In genomic region chr1:23382461-23382805, GRCm38 (mm10) we compare ENCODE assay signal across 8 mouse cellular contexts. TPM values are rescaled to one million over a fixed set of nuclear protein-coding genes. Genes with fewer than 3 reads are reported as not detected.
DNase-seq lines count a peak whose midpoint lies in the region; ATAC-seq and TF ChIP-seq lines count a peak whose summit lies in the region.

No protein-coding gene starts in this region.

- peak; percentile 5; the same call in 1 of the 2 replicates for ATAC-seq in heart, postnatal 0 days (ENCODE audit: insufficient read depth, low read depth)
- no peak for ATAC-seq in midbrain, embryonic 11.5 days (ENCODE audit: low FRiP score)

- peak overlapping the region; percentile 85 for H3K9ac ChIP-seq in heart, postnatal 0 days (replicated peaks; ENCODE audit: low read depth, low read length)
- H3K9ac ChIP-seq in midbrain, embryonic 11.5 days (ENCODE audit: low read length), result peak overlapping the region; percentile 83

- peaks cover 6% of the 10 kb centered on the region; the same call in 1 of the 2 replicates for H3K4me1 ChIP-seq in heart, postnatal 0 days (ENCODE audit: control insufficient read depth, insufficient read depth)
- H3K4me1 ChIP-seq in midbrain, embryonic 11.5 days (ENCODE audit: control insufficient read depth, insufficient read depth, low read length), result peaks cover 10% of the 10 kb centered on the region; the same call in 1 of the 2 replicates

- H3K9me3 ChIP-seq in heart, postnatal 0 days (replicated peaks; ENCODE audit: control insufficient read depth, low read length), result no peaks in the 10 kb centered on the region
- no peaks in the 10 kb centered on the region for H3K9me3 ChIP-seq in midbrain, embryonic 11.5 days (ENCODE audit: control insufficient read depth, low read length)

- no peak for TF ChIP-seq CTCF in heart, postnatal 0 days (IDR thresholded peaks at IDR 0.05; ENCODE audit: low read depth)

- peak overlapping the region; percentile 78 for H3K4me3 ChIP-seq in heart, postnatal 0 days (ENCODE audit: low read depth, low read length)
- peak overlapping the region; percentile 74 for H3K4me3 ChIP-seq in midbrain, embryonic 11.5 days (ENCODE audit: low read depth, low read length)

- no peaks in the 10 kb centered on the region for H3K36me3 ChIP-seq in heart, postnatal 0 days (replicated peaks; ENCODE audit: control insufficient read depth, insufficient read depth, low read length)
- H3K36me3 ChIP-seq in midbrain, embryonic 11.5 days (ENCODE audit: control insufficient read depth, insufficient read depth, low read length), result no peaks in the 10 kb centered on the region

- WGBS in heart, postnatal 0 days, result under 1% methylated on average over 21 of the region's 21 CpGs
- WGBS in midbrain, embryonic 11.5 days, result under 1% methylated on average over 15 of the region's 21 CpGs

- no peaks in the 10 kb centered on the region for H3K27me3 ChIP-seq in heart, postnatal 0 days (ENCODE audit: control insufficient read depth, insufficient read depth, low read length)
- peaks cover 2% of the 10 kb centered on the region; the same call in 1 of the 2 replicates for H3K27me3 ChIP-seq in midbrain, embryonic 11.5 days (ENCODE audit: control insufficient read depth, insufficient read depth, low read length)

- peak overlapping the region; percentile 88 for H3K27ac ChIP-seq in heart, postnatal 0 days (ENCODE audit: low read depth)
- peak overlapping the region; percentile 40; the same call in 1 of the 2 replicates for H3K27ac ChIP-seq in midbrain, embryonic 11.5 days (ENCODE audit: low read depth, low read length)

- no peak for TF ChIP-seq EP300 in heart, postnatal 0 days (IDR thresholded peaks at IDR 0.05; ENCODE audit: low read depth)

- peak overlapping the region; percentile 100 for H3K4me2 ChIP-seq in heart, postnatal 0 days (ENCODE audit: low read depth, low read length)
- peak overlapping the region; percentile 92 for H3K4me2 ChIP-seq in midbrain, embryonic 11.5 days

- DNase-seq in embryo, embryonic 10 days (ENCODE audit: low spot score), result peak; percentile 12
- no peak for DNase-seq in embryo, embryonic 9.5 days (ENCODE audit: extremely low spot score)
- peak; percentile 20 for DNase-seq in right cerebral cortex, adult 18-20 months
- DNase-seq in right cerebral cortex, postnatal 25 days, result no peak
- no peak for DNase-seq in heart, postnatal 0 days (ENCODE audit: low spot score)
- DNase-seq in midbrain, embryonic 11.5 days (ENCODE audit: low spot score, missing footprints), result no peak
- no peak for DNase-seq in MN1 (ENCODE audit: low spot score)
- DNase-seq in Muller cell, postnatal 12 days (ENCODE audit: inconsistent ontology term), result no peak

RNA-seq across cellular contexts. Expression of gene Ogfrl1, which starts 15.1 kb away (rescaled TPM):
- total RNA-seq in heart, postnatal 0 days (2014; rRNA removed; ENCODE audit: low replicate concordance), result 4.1 and 4.8 TPM in 2 replicates
- 7.2 and 7.4 TPM in 2 replicates for polyA plus RNA-seq in heart, postnatal 0 days (2015; fragmentation: Nextera tagmentation; extraction: Ambion mirVana)
- polyA plus RNA-seq in midbrain, embryonic 11.5 days (2014; fragmentation: Nextera tagmentation; extraction: Ambion mirVana), result 11.5 and 12.1 TPM in 2 replicates

Comparison
In these comparisons a context has a peak if more than half of its experiments do, and no peak if none do; other contexts are left out.
1. DNase-seq: peak in embryo, embryonic 10 days (single experiment) and right cerebral cortex, adult 18-20 months (single experiment); none in embryo, embryonic 9.5 days (single experiment), right cerebral cortex, postnatal 25 days (single experiment), heart, postnatal 0 days (single experiment), midbrain, embryonic 11.5 days (single experiment), MN1 (single experiment) and Muller cell, postnatal 12 days (single experiment).